Mouse (Mus musculus) cerebellum, adult 2 months (tissue): ENCODE measurements around the gene Ppm1f. TPM values are rescaled to one million over a fixed set of nuclear protein-coding genes. Genes with fewer than 3 reads are reported as not detected.

ENCODE experiments used
- DNase-seq, 2 experiments: peaks; one replicate each; pipeline ENCODE4 v3.0.0; 2021
- H3K27ac ChIP-seq: fragments of 200-500 bp; 2 replicates; pipeline ENCODE4 v1.5.1; 2012; ENCODE audit warnings: low read length, control low read depth, inconsistent platforms; ENCODE audit not compliant: insufficient read depth
- H3K27me3 ChIP-seq: fragments of 200-500 bp; 2 replicates; pipeline ENCODE4 v1.6.1; 2012; ENCODE audit warnings: inconsistent platforms, mild to moderate bottlenecking, low read length, moderate library complexity; ENCODE audit not compliant: control insufficient read depth, insufficient read depth
- H3K4me1 ChIP-seq: fragments of 200-500 bp; 2 replicates; pipeline ENCODE4 v1.6.1; 2011; ENCODE audit warnings: low read length; ENCODE audit not compliant: control insufficient read depth, insufficient read depth
- H3K4me3 ChIP-seq: fragments of 200-500 bp; replicated peaks from 2 replicates; pipeline ENCODE3; 2011; ENCODE audit warnings: mild to moderate bottlenecking, low read depth, low read length, control low read depth; ENCODE audit not compliant: insufficient read depth
- CTCF ChIP-seq: fragments of 200-500 bp; IDR thresholded peaks from 2 replicates; pipeline ENCODE4 v1.5.1; 2011; ENCODE audit warnings: low read depth, mild to moderate bottlenecking, control low read depth, low read length, moderate library complexity, borderline replicate concordance; ENCODE audit not compliant: insufficient read depth
- POLR2A ChIP-seq: fragments of 200-500 bp; IDR thresholded peaks from 2 replicates; pipeline ENCODE4 v1.6.1; 2011; ENCODE audit warnings: low read length, control low read depth, borderline replicate concordance; ENCODE audit not compliant: insufficient read depth
- WGBS: fragments of 180-500 bp; shearing (Covaris S2); methylation state at CpG from one replicate; pipeline ENCODE4 v1.1.7; 2018; 5-methylcytosine and 5-hydroxymethylcytosine counted together
- polyA plus RNA-seq: library from polyadenylated mRNA; depleted of rRNA; stranded (reverse); fragments of >200 nt; gene quantifications from 2 replicates; pipeline ENCODE4 v1.2.3, GENCODE M21; 2012

Ppm1f gene
- polyA plus RNA-seq, 1 experiment: 36.4 TPM

- 19% methylated on average over 4 of the region's 4 CpGs for WGBS
- DNase-seq: no peak
- TF ChIP-seq CTCF: no peak
- TF ChIP-seq POLR2A: no peak
- Histone ChIP-seq H3K4me1 (peaks cover 13% of the 10 kb centered on the region), H3K27me3 (no peaks in the 10 kb centered on the region), H3K4me3 (peak overlapping the region; percentile 26), H3K27ac (0 out of 2 replicates have a peak overlapping the region, but pooled peaks have one; percentile 23)
Observed at GRCm38 (mm10) chr16:16896015-16896381, 271 bp upstream of the Ppm1f start.

GRCm38 (mm10) chr16:16897056-16897584, 851 bp downstream of the Ppm1f start:
- WGBS: 19% methylated on average over 10 of the region's 10 CpGs
- peak in 1 of 2 experiments; percentile 16 for DNase-seq
- H3K4me1 ChIP-seq: peaks cover 13% of the 10 kb centered on the region
- H3K27ac ChIP-seq: peak overlapping the region; percentile 43; the same call in 1 of the 2 replicates
- no peaks in the 10 kb centered on the region for H3K27me3 ChIP-seq
- TF ChIP-seq POLR2A (no peak), CTCF (no peak)
- peak overlapping the region; percentile 88 for H3K4me3 ChIP-seq

GRCm38 (mm10) chr16:16902329-16902728, 6.1 kb downstream of the Ppm1f start:
- DNase-seq: no peak
- whole genome bisulfite sequencing: 80% methylated on average over 4 of the region's 4 CpGs
- Histone ChIP-seq H3K4me3 (no peak overlapping the region), H3K27ac (no peak overlapping the region), H3K4me1 (peaks cover 13% of the 10 kb centered on the region), H3K27me3 (no peaks in the 10 kb centered on the region)
- TF ChIP-seq POLR2A (no peak), CTCF (no peak)

GRCm38 (mm10) chr16:16903188-16903587, 6.9 kb downstream of the Ppm1f start:
- 41% methylated on average over 5 of the region's 5 CpGs for WGBS

GRCm38 (mm10) chr16:16907799-16908198, 11.5 kb downstream of the Ppm1f start:
- 56% methylated on average over 6 of the region's 6 CpGs for WGBS
- H3K27ac ChIP-seq: no peak overlapping the region

More at GRCm38 (mm10) chr16:16903188-16903587, 6.9 kb downstream of the Ppm1f start:
- Histone ChIP-seq H3K4me3 (no peak overlapping the region), H3K4me1 (peaks cover 13% of the 10 kb centered on the region), H3K27ac (no peak overlapping the region), H3K27me3 (no peaks in the 10 kb centered on the region)
- DNase-seq: no peak
- TF ChIP-seq POLR2A: no peak
- TF ChIP-seq CTCF: no peak

GRCm38 (mm10) chr16:16911641-16912597, 15.7 kb downstream of the Ppm1f start:
- DNase-seq: peak; percentile 69 to 76
- no peaks in the 10 kb centered on the region; the same call in 1 of the 2 replicates for H3K4me1 ChIP-seq
- WGBS: 26% methylated on average over 13 of the region's 13 CpGs
- H3K4me3 ChIP-seq: no peak overlapping the region
- H3K27me3 ChIP-seq: no peaks in the 10 kb centered on the region
- TF ChIP-seq CTCF (peak; percentile 87), POLR2A (no peak)
- H3K27ac ChIP-seq: no peak overlapping the region

More at GRCm38 (mm10) chr16:16907799-16908198, 11.5 kb downstream of the Ppm1f start:
- Histone ChIP-seq H3K4me3 (no peak overlapping the region), H3K27me3 (no peaks in the 10 kb centered on the region), H3K4me1 (peaks cover 2% of the 10 kb centered on the region; the same call in 1 of the 2 replicates)
- DNase-seq: no peak
- TF ChIP-seq CTCF: no peak
- TF ChIP-seq POLR2A: no peak

- H3K27me3 ChIP-seq: no peaks in the 10 kb centered on the region
- 84% methylated on average over 1 of the region's 1 CpGs for WGBS
- no peaks in the 10 kb centered on the region for H3K4me1 ChIP-seq
- no peak overlapping the region for H3K27ac ChIP-seq
- no peak overlapping the region for H3K4me3 ChIP-seq
- no peak for DNase-seq
- no peak for TF ChIP-seq CTCF
- no peak for TF ChIP-seq POLR2A
Observed at GRCm38 (mm10) chr16:16913440-16913839, 17.2 kb downstream of the Ppm1f start.

GRCm38 (mm10) chr16:16918441-16919117, 22.3 kb downstream of the Ppm1f start:
- 67% methylated on average over 7 of the region's 7 CpGs for WGBS
- no peak overlapping the region for H3K27ac ChIP-seq
- no peaks in the 10 kb centered on the region; the same call in 1 of the 2 replicates for H3K4me1 ChIP-seq
- TF ChIP-seq CTCF (no peak), POLR2A (no peak)
- no peak overlapping the region for H3K4me3 ChIP-seq
- DNase-seq: no peak
- H3K27me3 ChIP-seq: no peaks in the 10 kb centered on the region
